Mouse (Mus musculus): ENCODE results near the gene Gm30191. TPM values are rescaled to one million over a fixed set of nuclear protein-coding genes. Genes with fewer than 3 reads are reported as not detected.

Gene Gm30191
- polyA plus RNA-seq (2012; rRNA removed), result not detected in 2 replicates

DNA sequence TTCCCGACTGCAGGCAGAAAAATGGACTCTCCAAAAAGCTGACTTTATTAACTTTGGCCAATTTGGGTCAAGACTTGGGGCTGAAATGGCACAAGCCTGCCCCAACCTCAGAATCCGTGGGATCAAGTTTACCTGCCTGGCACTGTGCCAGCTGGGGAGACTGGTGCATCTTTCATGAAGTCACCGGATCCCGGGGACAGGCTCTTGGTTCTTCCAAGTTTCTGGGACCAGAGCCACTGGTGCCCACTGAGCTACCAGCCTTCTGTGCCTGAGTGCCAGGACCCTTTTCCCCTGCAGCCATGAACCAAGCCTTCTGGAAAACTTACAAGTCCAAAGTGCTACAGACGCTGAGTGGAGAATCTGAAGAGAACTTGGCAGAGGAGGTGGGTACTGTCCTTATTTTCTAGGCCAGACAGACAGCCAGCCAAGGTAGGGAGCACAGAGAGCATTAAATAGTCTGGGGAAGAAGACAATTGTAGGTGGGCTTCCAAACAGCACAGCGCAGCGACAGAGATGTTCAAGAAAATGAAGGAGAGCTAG is at the start of gene Gm30191:
Gene Gm30191, plus strand, starts transcription at position 217 of the 540 bp plus-strand sequence.

DNA sequence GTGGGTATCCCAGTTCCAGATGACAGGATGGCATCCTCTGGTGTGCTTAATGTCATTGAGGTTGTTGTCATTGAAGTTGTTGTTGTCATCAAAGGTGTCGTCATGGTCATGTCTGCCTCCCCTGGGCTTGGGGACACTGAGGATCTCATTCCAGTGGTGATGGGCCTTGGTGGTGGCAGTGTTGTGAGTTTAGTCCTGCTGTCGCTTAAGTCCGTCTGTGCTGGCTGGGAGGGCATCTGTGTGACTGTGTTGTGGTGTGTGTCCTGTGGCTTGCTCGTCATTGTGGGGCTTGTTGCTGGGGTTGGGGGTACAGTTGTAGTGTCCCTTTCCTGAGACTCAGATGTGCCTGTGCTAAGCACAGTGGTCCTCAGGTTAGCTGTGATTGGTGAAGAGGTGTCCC is 43.8 kb upstream of the Gm30191 start, which contains the start of gene Gm7534:
Gene Gm7534, minus strand, starts transcription at position 101 of the 400 bp plus-strand sequence.

DNA sequence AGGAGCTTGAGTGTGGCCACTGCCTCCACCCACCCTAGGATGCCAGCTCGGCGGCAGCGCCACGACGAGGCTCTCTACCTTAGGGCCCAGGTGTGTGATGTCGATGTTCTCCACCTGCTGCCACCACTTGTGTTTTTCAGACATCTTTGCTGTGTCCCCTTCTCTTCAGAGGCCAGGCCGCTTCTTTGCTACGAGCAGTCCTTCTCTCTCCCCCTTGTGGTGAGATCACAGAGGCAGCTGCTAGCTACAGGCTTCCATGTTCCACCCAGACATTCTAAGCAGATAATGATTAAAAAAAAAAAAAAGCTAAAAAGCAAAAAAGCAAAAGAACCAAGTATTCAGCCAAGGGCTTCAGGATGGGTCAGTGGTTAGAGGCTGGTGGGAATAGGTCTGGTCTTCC is 19.5 kb upstream of the Gm30191 start, which contains the start of gene Catsper4:
Gene Catsper4, minus strand, starts transcription at position 190 of the 400 bp plus-strand sequence.

DNA sequence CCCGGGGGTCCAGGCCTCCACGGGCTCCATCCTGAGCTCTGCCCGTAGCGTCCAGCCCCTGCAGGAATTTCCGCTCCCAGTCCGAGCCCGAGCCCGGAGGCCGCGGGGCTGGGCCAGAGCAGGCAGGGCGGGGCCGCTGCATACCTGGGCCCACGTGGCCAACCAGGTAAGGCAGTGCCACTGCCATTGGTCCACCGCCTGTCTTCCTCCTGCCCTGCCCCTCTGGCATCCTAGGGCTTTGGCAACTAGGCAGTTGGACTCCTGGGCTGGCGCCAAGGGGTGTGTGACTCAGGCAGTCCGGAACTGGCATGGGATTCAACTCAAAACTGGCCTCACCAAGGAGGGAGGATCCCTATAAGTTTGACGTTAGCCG is 8.5 kb upstream of the Gm30191 start, which contains the start of gene Cnksr1:
Gene Cnksr1, minus strand, starts transcription at position 121 of the 373 bp plus-strand sequence.

DNA sequence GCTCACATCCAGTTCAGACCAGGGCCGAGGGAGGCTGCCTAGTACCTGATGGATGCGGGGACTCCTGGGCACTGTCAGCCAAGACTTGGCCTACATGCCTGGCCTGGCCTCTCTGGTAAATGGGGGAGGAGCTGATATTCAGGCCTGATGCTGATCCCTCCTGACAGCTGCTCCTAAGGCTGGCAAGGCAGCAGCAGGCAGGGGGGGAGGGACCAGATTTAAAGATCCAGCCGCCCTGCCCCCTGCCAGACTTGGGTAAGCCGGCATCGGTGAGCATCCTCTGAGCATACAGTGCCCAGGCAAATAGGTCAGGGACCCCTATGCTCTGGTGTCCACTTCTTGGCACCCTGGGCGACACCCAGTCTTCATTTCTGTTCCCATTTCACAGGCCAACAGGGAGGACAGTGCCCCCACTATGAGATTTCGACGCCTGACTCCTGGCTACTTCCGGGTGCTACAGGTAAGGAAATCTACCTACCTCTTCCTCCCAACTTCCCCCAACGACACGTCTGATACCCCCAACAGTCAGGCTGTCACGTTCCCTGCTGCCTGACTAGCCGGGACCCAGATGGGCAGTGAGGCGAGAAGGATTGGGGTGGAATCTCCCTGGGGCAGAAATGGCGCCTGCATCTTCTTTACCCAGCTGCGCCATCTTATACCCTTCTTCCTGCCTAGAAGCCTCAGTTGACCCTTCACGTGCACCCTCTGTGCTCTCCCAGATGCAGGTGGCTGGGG is 3.1 kb upstream of the Gm30191 start, which contains the start of gene E130218I03Rik:
Gene E130218I03Rik, plus strand, starts transcription at position 147 of the 735 bp plus-strand sequence.

DNA sequence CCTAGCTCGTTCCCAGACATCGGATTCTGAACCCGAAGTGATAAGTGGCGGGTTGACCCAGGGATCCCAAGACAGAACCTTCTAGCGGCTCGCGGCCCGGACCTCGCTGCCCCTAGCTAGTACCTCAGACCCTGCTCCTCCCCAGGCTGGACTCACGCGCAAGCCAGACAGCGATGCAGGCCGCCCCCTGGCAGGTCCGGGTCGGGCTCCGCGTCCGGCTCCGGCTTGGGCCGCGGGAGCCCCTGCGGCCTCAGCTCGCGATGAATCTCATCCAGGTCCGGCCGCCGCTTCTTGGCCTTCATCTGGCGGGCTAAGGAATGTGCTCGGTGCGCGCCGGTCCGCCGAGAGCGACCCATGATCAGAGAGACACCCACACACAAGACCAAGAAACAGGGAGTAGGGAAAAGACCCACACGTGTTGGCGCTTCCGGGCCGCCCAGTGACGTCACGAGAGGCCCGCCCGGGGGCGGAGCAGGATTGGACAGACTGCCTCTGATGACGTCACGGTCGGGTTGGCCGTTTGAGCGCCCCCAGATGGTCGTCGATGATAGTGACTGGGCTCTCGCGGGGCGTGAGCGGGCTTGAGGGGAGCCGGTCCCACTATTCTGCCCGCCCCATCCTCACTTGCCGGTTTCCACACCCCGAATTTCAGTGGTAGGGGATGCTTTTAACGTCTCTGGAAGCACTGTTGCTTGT is 1.4 kb upstream of the Gm30191 start, which contains the start of gene Zfp593:
Gene Zfp593, minus strand, starts transcription at position 445 of the 696 bp plus-strand sequence.

DNA sequence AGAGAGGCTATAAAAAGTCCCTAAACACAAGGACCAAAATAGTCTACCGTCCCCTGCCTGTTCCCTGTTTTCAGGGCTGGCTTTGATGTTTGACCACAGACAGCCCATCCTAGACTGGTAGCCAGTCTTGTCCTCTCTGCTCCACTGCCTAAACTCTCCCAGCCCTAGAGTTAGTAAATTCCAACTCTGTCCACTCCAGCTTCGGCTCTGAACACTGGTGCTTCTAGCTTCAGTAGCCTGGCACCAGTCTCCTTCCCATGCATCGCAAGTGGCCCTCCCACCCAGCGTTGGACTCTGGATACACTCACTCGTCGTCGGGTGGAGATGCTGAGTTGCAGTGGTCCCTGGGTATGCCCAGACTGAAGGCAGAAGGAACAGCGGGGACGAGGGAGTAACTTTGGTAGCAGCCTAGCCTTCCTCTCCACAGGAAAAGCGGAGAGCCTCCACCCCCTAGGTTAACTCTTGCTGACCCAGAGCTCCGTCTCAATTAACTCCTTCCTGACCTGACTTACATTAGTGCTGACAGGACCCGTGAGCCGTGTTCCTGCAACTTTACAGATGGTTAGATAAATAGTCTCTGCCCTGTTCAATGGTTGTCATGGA is 7.1 kb downstream of the Gm30191 start, which contains the start of gene Grrp1:
Gene Grrp1, minus strand, starts transcription at position 385 of the 603 bp plus-strand sequence.

DNA sequence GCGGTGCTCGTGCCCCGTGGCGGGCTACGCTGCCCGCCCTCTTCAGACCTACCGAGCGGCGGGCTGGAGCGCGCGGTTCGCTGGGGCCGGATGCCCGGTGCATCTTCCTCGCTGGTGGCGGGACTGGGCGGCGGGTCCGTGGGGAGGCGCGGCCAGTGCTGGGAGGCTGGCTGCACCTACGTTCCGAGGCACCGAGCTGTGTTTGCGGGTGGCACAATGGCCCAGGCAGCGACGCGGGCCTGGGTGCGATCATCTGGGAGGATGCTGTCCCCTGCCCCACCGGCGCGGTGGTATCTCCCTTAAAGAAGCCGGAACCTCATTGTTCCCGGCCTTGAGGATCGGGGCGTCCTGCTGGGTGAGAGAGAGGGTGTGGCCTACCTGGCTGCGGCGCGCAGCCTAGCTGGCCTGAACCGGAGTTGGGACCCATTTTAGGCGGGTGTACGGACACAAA is 40.9 kb downstream of the Gm30191 start, which contains the start of gene Pdik1l:
Gene Pdik1l, minus strand, starts transcription at position 321 of the 451 bp plus-strand sequence.

Other genes with a start within 250 kb of the Gm30191 start
- 13.7 and 17.0 TPM in 2 replicates for gene Dhdds, start 246.0 kb upstream of the Gm30191 start, polyA plus RNA-seq (2012; rRNA removed)
- gene Lin28a, start 228.1 kb upstream of the Gm30191 start, polyA plus RNA-seq (2012; rRNA removed), result 2.5 and 2.7 TPM in 2 replicates
- gene Zfp683, start 193.1 kb upstream of the Gm30191 start, polyA plus RNA-seq (2012; rRNA removed), result 0.16 and 0.19 TPM in 2 replicates
- gene Crybg2, start 186.1 kb upstream of the Gm30191 start, polyA plus RNA-seq (2012; rRNA removed), result 0.42 and 0.64 TPM in 2 replicates
- gene Cd52, start 151.9 kb upstream of the Gm30191 start, polyA plus RNA-seq (2012; rRNA removed), result 76.3 and 82.7 TPM in 2 replicates
- gene Ubxn11, start 144.4 kb upstream of the Gm30191 start, polyA plus RNA-seq (2012; rRNA removed), result 1.2 and 1.6 TPM in 2 replicates
- gene Sh3bgrl3, start 118.1 kb upstream of the Gm30191 start, polyA plus RNA-seq (2012; rRNA removed), result 108 and 113 TPM in 2 replicates
- 19.8 and 21.9 TPM in 2 replicates for gene Cep85, start 59.8 kb upstream of the Gm30191 start, polyA plus RNA-seq (2012; rRNA removed)
- gene Gm7534, start 43.9 kb upstream of the Gm30191 start, polyA plus RNA-seq (2012; rRNA removed), result not detected in 2 replicates
- gene Catsper4, start 19.6 kb upstream of the Gm30191 start, polyA plus RNA-seq (2012; rRNA removed), result 0.01 and 0.02 TPM in 2 replicates
- gene Cnksr1, start 8.5 kb upstream of the Gm30191 start, polyA plus RNA-seq (2012; rRNA removed), result 0.17 and 0.25 TPM in 2 replicates
- not detected in 2 replicates for gene E130218I03Rik, start 3.3 kb upstream of the Gm30191 start, polyA plus RNA-seq (2012; rRNA removed)
- 4.9 and 5.3 TPM in 2 replicates for gene Zfp593, start 1.3 kb upstream of the Gm30191 start, polyA plus RNA-seq (2012; rRNA removed)
- 1.3 and 1.4 TPM in 2 replicates for gene Grrp1, start 7.2 kb downstream of the Gm30191 start, polyA plus RNA-seq (2012; rRNA removed)
- 3.4 TPM in 2 replicates for gene Pdik1l, start 41.0 kb downstream of the Gm30191 start, polyA plus RNA-seq (2012; rRNA removed)
- 0.14 and 0.17 TPM in 2 replicates for gene Trim63, start 68.2 kb downstream of the Gm30191 start, polyA plus RNA-seq (2012; rRNA removed)
- 0.01 and 0.02 TPM in 2 replicates for gene Slc30a2, start 96.2 kb downstream of the Gm30191 start, polyA plus RNA-seq (2012; rRNA removed)
- gene Extl1, start 136.9 kb downstream of the Gm30191 start, polyA plus RNA-seq (2012; rRNA removed), result 0.38 and 0.41 TPM in 2 replicates
- 18.1 and 20.3 TPM in 2 replicates for gene Pafah2, start 149.4 kb downstream of the Gm30191 start, polyA plus RNA-seq (2012; rRNA removed)
- gene Stmn1, start 221.4 kb downstream of the Gm30191 start, polyA plus RNA-seq (2012; rRNA removed), result 43.6 and 45.0 TPM in 2 replicates
- 7.9 and 8.0 TPM in 2 replicates for gene Paqr7, start 249.8 kb downstream of the Gm30191 start, polyA plus RNA-seq (2012; rRNA removed)